Mouse (Mus musculus) cerebellum, adult 8-10 months (tissue): ENCODE results near the gene Nup98.

Source experiments
- DNase-seq: peaks from one replicate; pipeline ENCODE4 v3.0.0; 2022

Nup98 gene

GRCm38 (mm10) chr7:102228049-102228670 lies 18.2 kb upstream of the Nup98 start:
- no peak for DNase-seq

- no peak for DNase-seq
Measured at GRCm38 (mm10) chr7:102226051-102226450, 16.1 kb upstream of the Nup98 start.

- DNase-seq, result no peak
Measured at GRCm38 (mm10) chr7:102223883-102224738, 14.1 kb upstream of the Nup98 start.

- peak; percentile 57 for DNase-seq
Measured at GRCm38 (mm10) chr7:102222830-102223556, 13.0 kb upstream of the Nup98 start.

GRCm38 (mm10) chr7:102222336-102222735 lies 12.4 kb upstream of the Nup98 start:
- peak; percentile 44 for DNase-seq

- DNase-seq, result no peak
Measured at GRCm38 (mm10) chr7:102221899-102222298, 11.9 kb upstream of the Nup98 start.

- DNase-seq, result no peak
Measured at GRCm38 (mm10) chr7:102211071-102211470, 1.1 kb upstream of the Nup98 start.

GRCm38 (mm10) chr7:102208806-102209363 lies 1.1 kb downstream of the Nup98 start:
- no peak for DNase-seq

GRCm38 (mm10) chr7:102205646-102206045 lies 4.3 kb downstream of the Nup98 start:
- no peak for DNase-seq

GRCm38 (mm10) chr7:102204296-102204857 lies 5.6 kb downstream of the Nup98 start:
- no peak for DNase-seq

- no peak for DNase-seq
Measured at GRCm38 (mm10) chr7:102200996-102201785, 8.8 kb downstream of the Nup98 start.

- no peak for DNase-seq
Measured at GRCm38 (mm10) chr7:102200576-102200975, 9.4 kb downstream of the Nup98 start.

- DNase-seq, result no peak
Measured at GRCm38 (mm10) chr7:102192356-102192755, 17.6 kb downstream of the Nup98 start.

GRCm38 (mm10) chr7:102183849-102184248 lies 26.1 kb downstream of the Nup98 start:
- no peak for DNase-seq

- DNase-seq, result no peak
Measured at GRCm38 (mm10) chr7:102170300-102170699, 39.7 kb downstream of the Nup98 start.

- no peak for DNase-seq
Measured at GRCm38 (mm10) chr7:102153691-102154090, 56.3 kb downstream of the Nup98 start.

- DNase-seq, result no peak
Measured at GRCm38 (mm10) chr7:102137898-102138297, 72.1 kb downstream of the Nup98 start.

- no peak for DNase-seq
Measured at GRCm38 (mm10) chr7:102137464-102137863, 72.5 kb downstream of the Nup98 start.

GRCm38 (mm10) chr7:102132395-102132794 lies 77.6 kb downstream of the Nup98 start:
- DNase-seq, result no peak

- DNase-seq, result no peak
Measured at GRCm38 (mm10) chr7:102120326-102120725, 89.7 kb downstream of the Nup98 start.

GRCm38 (mm10) chr7:102117382-102117781 lies 92.6 kb downstream of the Nup98 start:
- no peak for DNase-seq
